Mouse (Mus musculus) cerebral cortex, adult 2 months (tissue): ENCODE data around the gene Stam2.

Experiments
- WGBS: fragments of 180-500 bp; shearing (Covaris S2); methylation state at CpG from one replicate; pipeline ENCODE4 v1.1.7; 2018; 5-methylcytosine and 5-hydroxymethylcytosine counted together

Stam2 gene

DNA sequence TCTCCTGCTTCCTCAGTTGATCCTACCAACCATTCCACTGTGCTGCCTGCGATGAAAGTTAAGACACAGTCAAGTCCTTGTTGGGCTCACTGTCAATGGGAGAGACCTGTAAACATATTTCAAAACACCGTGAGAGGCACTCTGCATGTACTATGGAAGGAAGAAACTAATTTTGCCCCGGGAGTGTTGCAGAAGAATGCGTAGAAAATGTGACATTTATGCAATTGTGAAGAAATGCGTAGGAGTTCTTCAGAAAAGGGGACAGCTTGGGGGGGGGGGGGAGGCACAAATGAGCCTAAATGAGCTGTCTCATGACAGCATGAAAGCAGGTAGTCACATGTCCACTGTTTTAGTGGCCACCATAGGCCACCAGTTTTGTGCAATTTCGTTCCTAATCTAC is 90.5 kb downstream of the Stam2 start:
- WGBS: 53% methylated on average over 6 of the region's 6 CpGs

DNA sequence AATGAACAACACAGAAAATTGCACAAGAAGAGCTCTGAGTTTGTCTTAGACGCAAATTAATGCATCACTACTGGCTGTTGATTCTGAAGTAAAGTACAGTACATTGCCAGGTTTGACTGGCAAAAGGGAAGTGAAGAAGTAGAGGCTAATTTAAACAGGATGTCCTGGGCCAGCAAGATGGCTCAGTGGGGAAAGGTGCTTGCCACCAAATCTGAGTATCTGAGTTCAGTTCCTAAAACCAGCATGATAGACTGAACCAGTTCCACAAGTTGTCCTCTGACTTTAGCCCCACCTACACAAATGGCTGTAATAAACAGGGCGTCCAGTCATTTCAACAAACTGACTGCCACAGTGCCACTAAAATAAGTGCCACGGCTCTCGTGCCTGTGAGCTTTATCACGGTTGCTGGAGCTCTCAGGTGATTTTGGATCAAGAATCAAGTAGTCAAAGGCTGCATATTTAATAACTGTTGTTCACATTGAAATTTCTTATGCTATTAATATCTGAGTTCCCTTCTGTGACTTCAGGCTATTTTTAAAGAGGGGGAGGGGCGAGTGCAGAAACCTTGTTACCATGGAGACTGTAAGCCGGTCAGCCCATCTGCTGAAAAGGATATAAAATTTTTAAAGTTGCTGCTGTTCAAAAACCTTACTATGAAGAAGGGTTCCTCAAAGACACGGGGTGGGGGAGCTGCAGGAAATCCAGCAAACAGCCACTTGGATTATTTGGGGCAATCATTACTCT is 94.7 kb downstream of the Stam2 start:
- 51% methylated on average over 8 of the region's 8 CpGs for WGBS

- WGBS: 46% methylated on average over 6 of the region's 6 CpGs
Measured at GRCm38 (mm10) chr2:52643657-52644056, 98.4 kb downstream of the Stam2 start.
